Comparison of ENCODE assay signal across 9 mouse cellular contexts in the genomic region with DNA sequence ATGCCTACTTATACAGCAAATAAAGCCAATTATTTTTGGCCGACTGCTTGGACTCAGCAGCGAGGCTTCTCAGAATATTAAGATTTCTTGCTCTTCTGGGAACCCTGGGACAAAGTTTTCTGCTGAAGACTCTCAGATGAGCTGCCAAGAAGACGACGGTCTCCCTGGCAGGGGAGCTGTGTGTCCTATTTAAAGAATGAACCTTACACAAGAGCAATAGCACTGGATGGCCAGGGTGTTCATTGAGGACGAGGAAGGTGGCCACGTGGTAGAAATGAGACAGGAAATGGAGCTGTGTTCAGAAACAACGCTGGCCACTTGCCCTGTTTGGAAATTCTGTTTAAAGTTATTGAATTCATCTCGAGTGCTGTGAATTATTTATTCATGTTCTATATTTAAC.
DNase-seq lines count a peak whose midpoint lies in the region; ATAC-seq and TF ChIP-seq lines count a peak whose summit lies in the region.
"Had no signal": no experiment of that assay in that cellular context is flagged by ENCODE, and none has a peak within 500 bp of the region (broad histone marks: within the 10 kb centered on the region; RNA-seq: fewer than 3 reads in every experiment).

No protein-coding gene starts in this region.

- H3K36me3 ChIP-seq in kidney, embryonic 15.5 days: no peaks in the 10 kb centered on the region
- no peaks in the 10 kb centered on the region for H3K36me3 ChIP-seq in small intestine, adult 2 months (ENCODE audit: control insufficient read depth, insufficient read depth, low read length)
- H3K36me3 ChIP-seq: limb, embryonic 12.5 days had no signal

- WGBS in kidney, embryonic 15.5 days: 59% methylated on average over 8 of the region's 8 CpGs
- WGBS in small intestine, adult 2 months: 57% methylated on average over 8 of the region's 8 CpGs

- no peak overlapping the region for H3K4me3 ChIP-seq in kidney, embryonic 15.5 days (replicated peaks)
- no peak overlapping the region for H3K4me3 ChIP-seq in small intestine, adult 2 months (ENCODE audit: low read depth, low read length)
- H3K4me3 ChIP-seq: limb, embryonic 12.5 days had no signal

- TF ChIP-seq POLR2A in small intestine, adult 2 months (IDR thresholded peaks at IDR 0.05; ENCODE audit: low read depth, low read length): no peak

- DNase-seq in kidney, adult 18-20 months: peak; percentile 58
- DNase-seq in adrenal gland, postnatal 10 days: peak; percentile 61
- DNase-seq in gastrocnemius, postnatal 25 days: peak; percentile 57
- DNase-seq in layer of hippocampus, adult 9-10 months (ENCODE audit: low spot score): peak; percentile 9
- DNase-seq in embryo, embryonic 10.5 days (ENCODE audit: low spot score): no peak

- no peaks in the 10 kb centered on the region for H3K9me3 ChIP-seq in kidney, embryonic 15.5 days (replicated peaks)
- H3K9me3 ChIP-seq: limb, embryonic 12.5 days had no signal

- no peak overlapping the region for H3K27ac ChIP-seq in kidney, embryonic 15.5 days
- H3K27ac ChIP-seq in small intestine, adult 2 months (ENCODE audit: insufficient read depth, low read depth, low read length): 0 out of 2 replicates have a peak overlapping the region, but pooled peaks have one; percentile 18
- H3K27ac ChIP-seq: limb, embryonic 12.5 days had no signal

- H3K9ac ChIP-seq in kidney, embryonic 15.5 days: no peak overlapping the region
- H3K9ac ChIP-seq: limb, embryonic 12.5 days had no signal

- H3K4me2 ChIP-seq in kidney, embryonic 15.5 days: no peak overlapping the region
- H3K4me2 ChIP-seq: limb, embryonic 12.5 days had no signal

- no peaks in the 10 kb centered on the region for H3K27me3 ChIP-seq in kidney, embryonic 15.5 days
- H3K27me3 ChIP-seq in small intestine, adult 2 months (ENCODE audit: control insufficient read depth, insufficient read depth, low read length): no peaks in the 10 kb centered on the region
- H3K27me3 ChIP-seq: limb, embryonic 12.5 days had no signal

- no peaks in the 10 kb centered on the region; the same call in 1 of the 2 replicates for H3K4me1 ChIP-seq in kidney, embryonic 15.5 days
- H3K4me1 ChIP-seq in small intestine, adult 2 months (ENCODE audit: control insufficient read depth, insufficient read depth, insufficient read length, low read length): no peaks in the 10 kb centered on the region
- H3K4me1 ChIP-seq: limb, embryonic 12.5 days had no signal

- TF ChIP-seq CTCF in small intestine, adult 2 months (IDR thresholded peaks at IDR 0.05; ENCODE audit: extremely low read depth, insufficient read length, insufficient replicate concordance, low read depth, low read length): no peak

- no peak for ATAC-seq in kidney, embryonic 15.5 days (replicated peaks; ENCODE audit: low FRiP score)
- no peak for ATAC-seq in megakaryocyte-erythroid progenitor cell, adult 5-6 weeks (replicated peaks; ENCODE audit: low FRiP score, low TSS enrichment, poor library complexity, severe bottlenecking)
